Mouse (Mus musculus): ENCODE data around the gene Pik3c2b.

Gene Pik3c2b

DNA sequence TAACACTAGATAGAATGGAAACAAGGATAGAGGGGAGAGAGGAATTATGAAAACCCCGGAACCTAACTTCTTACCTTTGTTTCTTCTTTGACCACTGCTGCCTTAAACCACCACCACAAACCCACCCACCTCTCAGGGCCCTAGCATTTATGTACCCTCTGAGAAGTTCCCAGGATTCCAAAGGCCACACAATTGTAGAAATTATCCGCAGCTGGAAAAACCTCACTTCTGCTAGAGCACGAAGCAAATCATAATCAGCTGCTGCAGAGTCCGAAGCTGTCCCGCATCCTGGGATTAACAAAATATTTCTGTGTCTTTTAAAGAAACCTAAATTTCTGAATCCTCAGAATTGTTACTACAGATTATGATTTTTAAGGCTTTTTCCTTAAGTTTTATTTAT, 15.0 kb upstream of the Pik3c2b start, which contains the start of gene Mdm4:
Gene Mdm4 (minus strand): TSS at position 101 of the 400 bp plus-strand sequence.
- CTCF ChIA-PET, result interaction anchor here (0.6 to 0.7 kb wide), 2 partner anchors 17 to 74 kb away, joined by 4 to 6 read pairs; no protein-coding TSS in a partner anchor

DNA sequence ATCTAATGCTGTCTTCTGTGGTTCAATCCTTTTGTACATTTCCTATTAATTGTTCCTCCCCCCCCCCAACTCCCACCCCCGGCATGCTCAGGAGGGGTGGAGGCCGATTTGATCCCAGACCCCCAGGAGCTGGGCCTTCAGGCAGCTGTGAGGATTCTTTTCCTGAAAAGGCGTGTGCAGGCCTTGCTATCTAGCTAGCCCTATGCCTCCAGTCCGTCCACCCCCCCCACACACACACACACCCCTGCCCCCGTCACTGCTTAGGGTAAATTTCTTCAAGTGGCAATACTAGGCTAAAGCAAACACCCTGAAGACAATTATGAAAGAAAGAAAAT, 12.5 kb upstream of the Pik3c2b start:
- CTCF ChIA-PET, result interaction anchor here (0.6 kb wide), 1 partner anchor 101 kb away, joined by 3 read pairs; no protein-coding TSS in a partner anchor

DNA sequence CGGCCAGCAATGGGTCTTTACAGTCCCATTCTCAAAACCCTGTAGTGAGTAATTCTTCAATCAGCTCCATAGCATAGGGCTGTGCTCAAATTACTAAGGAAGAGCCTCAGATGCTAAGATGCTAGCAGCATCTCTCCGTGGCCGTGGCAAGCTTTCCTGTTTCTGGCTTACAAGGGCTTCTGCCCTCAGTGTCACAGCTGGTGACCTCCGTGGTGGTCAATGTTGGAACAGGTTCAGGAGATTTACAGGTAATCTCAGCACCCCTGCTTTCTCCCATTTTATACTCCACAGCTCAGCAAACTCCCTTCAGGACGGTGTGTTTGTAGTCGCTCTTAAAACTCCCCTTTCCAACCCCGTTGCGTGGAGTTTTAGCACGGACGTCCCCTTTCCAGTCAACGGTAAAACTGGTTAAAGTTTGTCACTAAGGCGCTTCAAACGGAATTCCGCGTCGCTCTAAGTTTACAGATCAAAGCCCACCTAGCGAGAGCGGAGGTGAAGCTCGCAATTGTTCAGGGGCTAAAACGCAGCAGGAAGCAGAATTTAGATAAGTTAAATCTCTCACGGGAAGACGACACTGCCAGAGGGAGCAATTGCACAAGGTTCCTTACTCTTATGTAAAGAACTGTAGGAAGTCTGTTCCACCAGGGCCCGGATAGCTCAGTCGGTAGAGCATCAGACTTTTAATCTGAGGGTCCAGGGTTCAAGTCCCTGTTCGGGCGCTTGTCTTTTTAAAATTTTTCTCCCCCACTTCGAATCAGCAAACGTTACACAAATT, 12.0 kb upstream of the Pik3c2b start:
- CTCF ChIA-PET, result interaction anchor here (0.6 to 0.9 kb wide), 3 partner anchors 38 to 101 kb away, joined by 3 to 7 read pairs (median 3); no protein-coding TSS in a partner anchor

DNA sequence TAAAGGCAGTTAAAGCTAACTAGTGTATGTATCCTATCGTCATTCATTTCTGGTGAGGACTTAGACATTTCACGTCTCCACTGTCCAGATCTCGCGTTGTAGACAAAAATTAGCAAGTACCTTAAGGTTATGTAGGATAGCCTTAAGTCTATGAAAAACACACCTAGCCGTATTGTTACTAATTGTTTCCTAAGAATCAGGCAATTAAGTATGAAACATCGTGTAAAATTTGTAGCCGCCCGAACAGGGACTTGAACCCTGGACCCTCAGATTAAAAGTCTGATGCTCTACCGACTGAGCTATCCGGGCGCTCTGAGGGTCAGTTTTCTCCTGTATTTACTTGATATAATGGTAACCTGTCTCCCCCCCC, 11.4 kb upstream of the Pik3c2b start:
- CTCF ChIA-PET, result interaction anchor here (0.8 to 0.9 kb wide), 2 partner anchors 38 to 51 kb away, joined by 3 to 7 read pairs; no protein-coding TSS in a partner anchor

DNA sequence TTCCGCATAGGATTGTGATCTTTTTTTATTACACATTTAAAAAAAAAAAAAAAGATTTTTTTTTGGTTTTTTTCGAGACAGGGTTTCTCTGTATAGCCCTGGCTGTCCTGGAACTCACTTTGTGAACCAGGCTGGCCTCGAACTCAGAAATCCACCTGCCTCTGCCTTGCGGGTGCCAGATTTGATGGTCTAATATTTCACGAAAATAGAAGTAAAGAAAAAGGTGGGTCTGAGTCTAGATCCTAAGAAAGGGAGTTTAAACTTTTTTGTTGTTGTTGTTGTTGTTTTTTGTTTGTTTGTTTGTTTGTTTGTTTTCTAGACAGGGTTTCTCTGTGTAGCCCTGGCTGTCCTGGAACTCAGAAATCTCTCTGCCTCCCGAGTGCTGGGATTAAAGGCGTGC, 10.8 kb upstream of the Pik3c2b start:
- CTCF ChIA-PET, result interaction anchor here (0.8 kb wide), 1 partner anchor 37 kb away, joined by 7 read pairs; no protein-coding TSS in a partner anchor

DNA sequence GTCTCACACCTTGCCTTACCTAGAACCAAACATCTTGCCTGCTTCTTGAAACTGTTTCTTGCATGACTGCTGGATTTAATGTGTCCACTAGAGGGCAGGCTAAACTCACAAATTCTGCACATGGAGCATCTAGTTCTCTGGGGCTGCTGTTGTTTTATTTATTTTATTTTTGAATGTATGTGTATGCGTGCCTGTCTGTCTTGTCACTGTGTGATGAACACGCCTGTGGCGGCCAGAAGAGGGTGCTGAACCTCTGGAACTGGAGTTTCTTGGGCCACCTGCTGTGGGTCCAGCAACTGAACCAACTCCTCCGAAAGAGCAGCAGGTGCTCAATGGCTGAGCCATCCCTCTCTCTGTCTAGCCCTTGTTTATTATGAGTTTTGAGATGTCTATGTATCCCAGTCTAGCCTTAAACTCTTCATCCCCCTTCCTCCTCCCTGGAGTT, 5.9 kb upstream of the Pik3c2b start:
- CTCF ChIA-PET, result interaction anchor here (0.6 to 1.1 kb wide), 4 partner anchors 14 to 66 kb away, joined by 3 to 12 read pairs (median 4); no protein-coding TSS in a partner anchor

DNA sequence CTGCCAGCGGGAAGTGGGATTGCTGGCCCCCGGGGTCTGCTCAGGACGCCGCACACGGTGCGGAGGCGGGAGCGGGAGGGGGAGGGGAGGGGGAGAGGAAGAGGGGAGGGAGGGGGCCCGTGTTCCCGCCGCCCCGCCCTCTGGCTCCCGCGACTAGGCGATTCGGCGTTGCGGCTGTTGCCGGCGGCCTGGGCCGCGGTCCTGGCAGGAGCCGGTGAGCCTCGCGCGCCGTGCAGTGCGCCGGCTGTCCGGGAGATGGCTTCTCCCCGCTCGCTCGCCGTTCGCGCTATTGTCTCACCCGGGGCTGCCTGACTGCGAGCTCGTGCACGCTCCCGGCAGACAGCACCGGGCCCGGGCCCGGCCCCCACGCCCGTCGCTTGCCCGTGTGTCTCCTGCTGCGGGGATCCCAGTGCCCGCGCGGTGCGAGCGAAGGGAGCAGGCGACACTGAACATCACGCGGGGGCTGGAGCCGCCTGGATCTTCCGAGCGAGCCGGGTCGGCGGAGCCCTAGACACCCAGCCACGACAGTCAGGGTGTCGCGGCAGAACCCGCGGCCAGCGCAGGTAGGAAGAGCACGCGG, 484 bp downstream of the Pik3c2b start:
- CTCF ChIA-PET, result interaction anchor here (1.0 kb wide), 1 partner anchor 33 kb away, joined by 3 read pairs; no protein-coding TSS in a partner anchor

DNA sequence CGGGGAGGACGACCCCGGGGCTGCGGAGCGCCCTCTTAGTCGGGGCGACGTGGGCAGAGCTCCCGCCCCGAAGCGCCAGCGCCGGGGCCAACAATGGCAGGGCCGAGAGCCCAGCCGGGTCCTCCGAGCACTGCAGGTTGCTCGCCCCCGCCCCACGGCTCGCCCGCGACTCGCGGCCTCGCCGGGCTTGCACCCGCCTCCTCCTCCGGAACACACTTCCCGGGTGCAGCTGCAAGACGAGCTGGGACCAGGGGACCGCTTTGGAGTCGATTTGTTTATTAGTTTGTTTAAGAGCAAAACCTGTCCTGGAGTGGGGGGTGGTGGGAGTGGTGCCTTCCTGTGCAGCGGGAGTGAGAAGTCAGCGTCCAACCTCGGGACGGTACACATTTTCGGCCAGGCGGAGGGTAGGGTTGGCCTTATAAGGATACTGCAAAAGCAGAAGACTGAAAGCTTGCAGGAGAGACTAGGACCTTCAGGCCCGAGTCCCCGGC, 1.0 kb downstream of the Pik3c2b start:
- CTCF ChIA-PET, result no interaction called here

DNA sequence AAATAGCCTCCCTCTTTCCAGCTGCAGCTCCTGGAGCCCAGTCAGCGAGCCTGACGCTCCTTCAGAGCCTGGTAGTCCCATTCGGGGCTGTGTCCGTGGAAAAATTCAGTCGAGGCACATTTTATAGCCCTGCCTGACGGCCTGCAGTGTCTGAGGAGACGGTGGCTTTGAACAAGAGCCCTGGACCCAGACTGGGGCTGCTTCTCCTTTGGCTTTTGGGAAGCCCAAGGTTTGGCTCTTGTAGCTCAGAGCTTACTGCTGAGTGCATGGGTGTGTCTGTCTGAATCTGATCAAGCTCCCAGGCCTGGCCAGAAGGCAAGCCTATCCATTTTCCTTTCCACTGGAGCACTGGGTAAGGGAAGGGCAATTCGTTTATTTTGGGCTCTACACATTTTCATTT, 2.1 kb downstream of the Pik3c2b start:
- CTCF ChIA-PET, result interaction anchor here (0.6 kb wide), 1 partner anchor 17 kb away, joined by 6 read pairs; the partner anchor contains the start of gene Mdm4

DNA sequence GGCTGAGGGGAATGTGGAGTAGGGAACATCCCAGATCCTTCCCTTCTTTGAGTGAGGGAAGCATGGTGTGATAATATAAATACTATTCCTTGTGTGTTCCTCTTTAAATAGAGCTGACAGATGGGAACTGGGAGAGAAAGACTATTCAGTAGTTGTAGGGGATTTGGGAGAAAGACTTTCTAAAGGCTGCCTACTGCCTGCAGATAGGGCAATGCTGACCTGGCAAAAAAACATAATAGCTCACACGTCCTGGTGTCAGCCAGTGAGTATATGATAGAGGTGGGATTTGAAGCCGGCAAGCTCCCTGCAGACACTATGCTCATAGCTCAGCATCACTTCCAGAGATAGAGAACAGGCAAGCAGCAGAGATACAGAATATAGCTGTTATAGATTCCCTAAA, 3.2 kb downstream of the Pik3c2b start:
- CTCF ChIA-PET, result interaction anchor here (0.6 kb wide), 1 partner anchor 111 kb away, joined by 3 read pairs; no protein-coding TSS in a partner anchor

DNA sequence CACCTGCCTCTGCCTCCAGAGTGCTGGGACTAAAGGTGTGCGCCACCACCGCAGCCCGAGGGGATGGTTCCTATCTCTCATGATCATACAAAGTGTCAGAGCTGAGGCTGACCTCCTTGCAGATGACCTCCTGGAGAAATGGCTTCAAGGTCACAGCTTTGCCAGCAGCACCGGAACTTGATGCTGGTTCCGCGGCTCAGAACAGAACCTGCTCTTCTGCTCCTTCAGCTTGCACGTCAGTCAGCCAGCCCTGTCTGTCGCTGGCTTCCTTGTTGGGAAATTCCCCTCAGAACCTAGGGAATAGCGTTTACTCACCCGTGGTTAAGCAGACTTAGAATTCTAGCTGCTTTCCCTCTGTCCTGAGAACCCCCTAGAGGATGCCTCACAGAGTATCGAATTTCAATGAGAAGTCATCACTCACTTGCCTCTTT, 4.5 kb downstream of the Pik3c2b start:
- CTCF ChIA-PET, result interaction anchor here (1.0 kb wide), 1 partner anchor 38 kb away, joined by 3 read pairs; no protein-coding TSS in a partner anchor

DNA sequence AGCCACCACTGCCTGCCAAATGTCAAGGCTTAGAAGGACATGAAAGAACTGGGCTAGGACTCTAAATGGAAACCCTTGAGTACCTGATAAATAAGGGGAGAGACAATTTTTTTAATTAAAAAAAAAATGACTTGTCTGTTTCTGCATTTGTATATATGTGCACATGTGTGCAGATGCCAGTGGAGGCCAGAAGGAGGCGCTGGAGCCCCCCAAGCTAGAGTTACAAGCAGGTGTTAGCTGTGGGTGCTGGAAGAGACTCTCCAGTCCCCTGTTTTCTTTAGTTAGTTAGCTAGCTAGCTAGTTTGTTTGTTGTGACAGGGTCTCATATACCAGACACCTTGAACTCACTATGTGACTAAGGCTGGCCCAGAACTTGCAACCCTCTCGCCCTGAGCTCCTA, 6.4 kb downstream of the Pik3c2b start:
- CTCF ChIA-PET, result interaction anchor here (0.7 kb wide), 1 partner anchor 25 kb away, joined by 4 read pairs; no protein-coding TSS in a partner anchor

DNA sequence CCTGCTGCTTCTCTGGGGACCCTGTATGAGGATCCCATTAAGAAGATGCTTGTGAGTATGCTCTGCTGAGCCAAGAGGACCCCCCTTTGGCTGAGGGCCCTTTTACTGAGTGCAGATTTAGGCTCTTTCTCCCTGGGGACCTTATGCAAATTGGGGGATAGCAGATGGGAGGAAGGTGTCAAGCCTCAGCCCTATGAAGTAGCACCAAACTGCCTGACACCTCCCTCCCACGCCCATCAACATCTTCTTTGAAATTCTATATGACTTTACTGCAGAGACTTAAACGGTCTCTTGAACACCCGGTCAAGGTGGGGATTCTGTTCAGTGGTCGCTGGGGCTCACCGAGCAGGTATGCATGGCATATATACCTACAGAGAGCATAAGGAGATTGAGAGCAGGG, 7.6 kb downstream of the Pik3c2b start:
- CTCF ChIA-PET, result interaction anchor here (0.5 kb wide), 1 partner anchor 55 kb away, joined by 3 read pairs; no protein-coding TSS in a partner anchor

DNA sequence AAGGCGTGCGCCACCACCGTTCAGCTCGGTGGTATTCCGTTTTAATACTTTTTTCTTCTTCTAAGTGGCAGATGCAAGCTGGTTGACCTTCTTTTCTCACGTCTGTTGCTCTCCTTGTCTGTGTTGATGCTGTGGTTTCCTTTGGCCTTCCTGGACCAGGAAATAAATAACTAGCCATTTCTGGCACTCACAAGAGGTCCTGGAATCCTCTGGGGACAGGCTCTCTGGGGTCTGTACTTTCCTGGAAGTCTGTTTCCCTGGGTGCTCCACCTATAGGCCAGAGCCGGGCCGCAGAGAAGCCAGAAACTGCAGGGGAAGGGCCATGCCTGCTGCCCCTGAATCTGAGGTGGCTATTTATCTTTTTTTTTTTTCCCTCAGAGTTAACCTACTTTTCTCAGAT, 8.9 kb downstream of the Pik3c2b start:
- CTCF ChIA-PET, result interaction anchor here (1.0 kb wide), 1 partner anchor 27 kb away, joined by 3 read pairs; no protein-coding TSS in a partner anchor

DNA sequence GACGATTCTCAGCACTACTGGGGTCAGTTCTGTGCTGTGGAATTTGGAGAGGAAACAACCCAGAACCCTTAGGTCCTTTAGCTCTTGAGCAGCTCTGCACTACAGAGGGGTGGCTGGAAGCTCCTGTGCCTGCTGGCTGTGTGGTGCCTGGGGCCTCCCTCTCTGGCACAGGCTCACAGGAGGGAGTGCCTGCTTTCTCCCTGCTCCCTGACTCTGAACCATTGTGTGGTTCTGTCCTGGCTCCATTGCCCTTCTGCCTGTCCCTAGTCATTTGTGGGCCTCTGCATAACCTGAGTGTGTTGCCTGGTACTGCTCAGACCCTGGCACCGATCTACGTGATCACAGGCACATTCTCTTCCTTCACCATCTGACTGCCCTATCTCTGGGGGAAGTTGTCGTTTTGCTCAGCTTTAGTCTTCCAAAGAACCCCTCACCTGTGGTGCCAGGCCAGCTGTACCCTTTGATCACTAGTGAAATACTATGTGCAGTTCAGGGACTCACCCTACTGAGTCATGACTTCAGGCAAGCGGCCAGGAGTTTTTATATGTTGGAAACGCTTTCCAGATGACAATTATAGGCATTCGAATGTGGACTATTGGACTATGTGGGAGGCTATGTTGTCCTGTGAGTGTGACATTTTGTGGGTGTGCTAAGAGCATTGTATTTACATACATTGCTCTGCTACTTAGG, 12.0 kb downstream of the Pik3c2b start:
- CTCF ChIA-PET, result no interaction called here

DNA sequence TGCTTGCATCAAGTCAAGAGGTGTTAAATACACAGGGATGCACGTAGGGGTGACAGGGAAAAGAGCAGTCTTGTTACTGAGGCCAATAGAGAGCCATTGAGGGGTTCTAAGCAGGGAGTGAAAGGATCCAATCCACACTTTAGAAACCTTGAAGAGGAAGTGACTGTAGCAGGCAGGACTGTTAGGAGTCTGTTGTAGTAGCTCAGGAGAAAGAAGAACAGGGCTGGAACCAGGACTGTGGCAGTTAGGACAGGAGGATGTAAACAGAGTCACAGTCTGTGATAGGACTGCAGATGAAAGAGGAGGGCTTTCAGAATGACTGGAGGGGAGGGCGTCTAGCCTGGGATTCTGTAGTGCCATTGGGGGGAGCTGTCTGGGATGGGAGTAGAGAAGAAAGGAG, 14.1 kb downstream of the Pik3c2b start:
- CTCF ChIA-PET, result no interaction called here

DNA sequence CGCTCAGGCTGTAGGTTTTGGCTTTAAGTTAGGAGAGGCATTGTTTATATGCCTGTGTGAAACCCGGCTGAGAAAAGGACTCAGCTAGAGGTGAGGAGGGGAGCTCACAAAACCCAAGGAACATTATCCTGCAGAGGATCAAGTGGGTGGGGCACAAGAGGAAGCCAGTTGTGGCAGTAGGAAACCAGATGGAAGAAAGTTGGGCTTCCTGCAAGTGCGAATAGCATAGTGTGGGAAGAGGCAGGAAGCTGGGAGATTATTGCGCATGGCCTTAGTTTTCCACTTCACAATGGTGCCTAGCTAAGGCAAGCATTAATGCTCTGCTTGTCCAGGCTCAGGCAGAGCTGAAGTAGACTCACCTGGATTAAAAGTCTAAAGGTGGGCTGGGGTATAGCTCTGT, 15.2 kb downstream of the Pik3c2b start:
- CTCF ChIA-PET, result no interaction called here

DNA sequence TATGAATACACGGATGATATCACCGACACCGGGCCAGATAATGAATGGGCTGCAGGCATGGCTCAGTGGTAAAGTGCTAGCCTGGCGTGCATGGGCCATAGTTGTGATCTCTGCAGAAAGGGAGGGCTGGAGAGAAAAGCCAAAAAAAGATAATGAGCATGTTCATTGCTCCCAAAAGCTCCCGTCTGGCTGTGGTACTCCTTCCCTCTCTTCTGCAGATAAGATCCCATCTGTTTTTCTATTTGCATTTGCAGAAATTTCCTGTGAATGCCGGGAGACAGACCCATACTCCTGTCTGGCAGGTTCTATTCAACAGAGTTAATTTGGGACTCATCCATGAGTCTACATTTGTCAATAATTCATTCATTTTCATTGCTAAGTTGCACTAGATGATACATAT, 17.7 kb downstream of the Pik3c2b start:
- CTCF ChIA-PET, result no interaction called here

DNA sequence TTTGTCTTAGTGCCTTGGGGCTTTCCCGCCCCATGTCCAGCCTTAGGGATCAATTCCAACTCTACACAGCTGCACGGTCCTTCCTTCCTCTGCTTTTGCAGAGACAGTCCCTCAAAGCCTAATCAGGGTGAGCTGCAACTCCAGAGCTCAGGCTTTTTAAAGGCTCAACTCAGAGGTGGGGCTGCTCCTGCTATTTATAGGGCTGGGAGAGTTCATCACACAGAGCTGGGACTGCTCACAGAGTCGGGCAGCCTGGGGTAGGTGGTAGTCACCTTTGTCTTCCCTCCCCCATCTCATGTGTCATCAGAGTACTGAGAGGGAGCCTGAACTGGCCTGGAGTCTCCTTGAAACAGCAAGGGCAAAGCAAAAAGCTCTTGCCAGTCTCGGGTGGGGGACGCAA, 22.8 kb downstream of the Pik3c2b start:
- CTCF ChIA-PET, result no interaction called here

DNA sequence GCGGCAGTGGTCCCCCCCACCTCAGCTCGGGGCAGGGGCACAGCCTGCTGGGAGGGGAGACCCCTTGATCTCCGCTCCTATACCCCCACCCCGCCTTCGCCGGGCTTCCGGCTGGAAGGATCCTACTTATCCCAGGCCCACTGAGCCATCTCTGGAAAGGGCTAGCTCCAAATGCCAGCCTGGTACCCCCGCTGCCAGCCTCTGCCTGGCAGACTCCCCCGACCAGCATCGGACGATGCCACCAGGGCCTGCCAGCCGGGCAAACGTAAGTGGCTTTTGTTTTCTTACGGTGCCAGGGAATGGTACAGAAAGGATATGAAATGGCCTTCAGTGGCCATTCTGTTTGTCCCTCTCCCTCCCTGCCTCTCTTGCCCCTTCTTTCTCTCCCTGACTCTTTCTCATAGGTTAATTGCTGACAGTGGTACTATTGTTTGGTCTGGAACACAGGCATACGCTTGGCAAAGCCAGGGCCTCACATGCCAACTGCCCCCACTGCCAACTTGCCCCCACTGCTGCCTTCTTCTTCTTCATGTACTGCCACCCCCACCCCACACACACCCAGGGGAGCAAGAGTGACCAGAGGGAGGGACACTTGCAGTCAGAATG, 23.3 kb downstream of the Pik3c2b start:
- CTCF ChIA-PET, result no interaction called here

Data from spleen, embryonic (tissue).